Mouse (Mus musculus): Measurements from ENCODE around the gene Nhsl2.

Gene Nhsl2

GRCm38 (mm10) chrX:101983638-101984037 lies 134.5 kb downstream of the Nhsl2 start:
- peak; percentile 12 for DNase-seq

DNA sequence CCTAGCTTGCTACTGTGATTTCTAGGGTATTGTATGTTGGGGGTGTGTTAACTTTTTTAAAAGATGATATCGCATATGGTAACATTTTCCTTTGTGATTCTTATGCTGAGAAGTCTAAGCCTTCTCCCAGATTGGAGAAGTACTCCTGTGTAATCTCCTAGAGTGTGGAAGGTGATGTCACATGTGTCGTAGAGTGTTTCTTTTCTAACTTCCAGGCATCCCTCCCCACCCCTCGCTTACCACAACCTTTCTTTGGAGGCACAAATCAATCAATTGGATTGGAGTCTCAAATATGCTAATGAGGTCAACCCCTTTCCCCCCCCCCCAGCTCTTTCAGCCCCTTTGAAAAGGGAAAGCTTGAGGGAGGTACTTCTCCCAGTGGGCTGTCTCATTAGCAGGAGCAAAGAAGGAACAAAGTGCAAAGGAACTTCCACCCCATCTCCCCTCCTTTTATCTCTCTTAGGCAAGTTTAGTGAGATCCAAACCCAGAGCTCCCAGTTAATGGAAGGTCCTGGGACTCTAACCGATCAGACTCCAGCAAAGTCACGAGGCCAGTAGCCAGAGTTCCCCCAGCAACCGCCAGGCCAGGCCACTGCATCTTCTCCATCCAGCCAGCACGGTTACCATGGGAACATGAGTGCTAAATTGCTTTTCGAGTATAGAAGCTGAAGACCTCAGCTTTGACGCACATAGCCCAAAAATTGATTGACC lies 137.6 kb downstream of the Nhsl2 start:
- no peak for DNase-seq

DNA sequence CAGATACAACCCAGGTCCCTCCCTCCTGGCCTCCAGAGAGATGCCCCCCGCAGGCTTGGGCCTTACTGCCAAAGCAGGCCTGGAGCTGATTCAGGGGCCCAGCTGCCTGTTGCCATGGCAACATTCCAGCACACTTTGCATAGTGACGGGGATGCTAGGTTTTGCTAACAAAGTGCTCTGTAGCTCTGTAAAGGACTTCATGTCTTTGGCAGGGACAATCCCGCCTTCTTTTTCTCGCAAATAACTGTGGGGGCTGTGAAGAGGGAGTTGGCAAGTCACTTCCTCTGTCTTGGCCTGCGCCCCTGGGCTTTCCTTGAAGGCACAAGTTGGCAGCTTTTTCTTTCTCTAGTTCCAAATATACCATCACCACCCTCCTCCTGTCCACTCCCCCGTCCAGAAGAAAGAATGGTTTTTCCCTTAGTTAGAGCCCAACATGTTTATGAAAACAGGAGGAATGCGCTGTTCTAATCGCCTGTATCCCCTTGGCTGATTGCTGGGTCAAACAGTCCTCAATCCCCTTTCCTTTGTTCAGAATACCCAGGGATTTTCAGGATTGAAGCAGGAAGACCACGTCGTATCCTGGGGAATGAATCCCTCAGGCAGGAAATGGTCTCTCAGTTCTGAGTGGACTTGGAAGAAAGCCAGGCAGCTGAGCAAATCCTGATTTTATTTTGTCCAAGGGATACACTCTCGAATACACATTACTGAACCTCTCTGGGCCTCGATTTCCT lies 144.8 kb downstream of the Nhsl2 start:
- DNase-seq, result peak; percentile 54

- no peak for DNase-seq
Measured at GRCm38 (mm10) chrX:101996726-101997125, 147.5 kb downstream of the Nhsl2 start.

DNA sequence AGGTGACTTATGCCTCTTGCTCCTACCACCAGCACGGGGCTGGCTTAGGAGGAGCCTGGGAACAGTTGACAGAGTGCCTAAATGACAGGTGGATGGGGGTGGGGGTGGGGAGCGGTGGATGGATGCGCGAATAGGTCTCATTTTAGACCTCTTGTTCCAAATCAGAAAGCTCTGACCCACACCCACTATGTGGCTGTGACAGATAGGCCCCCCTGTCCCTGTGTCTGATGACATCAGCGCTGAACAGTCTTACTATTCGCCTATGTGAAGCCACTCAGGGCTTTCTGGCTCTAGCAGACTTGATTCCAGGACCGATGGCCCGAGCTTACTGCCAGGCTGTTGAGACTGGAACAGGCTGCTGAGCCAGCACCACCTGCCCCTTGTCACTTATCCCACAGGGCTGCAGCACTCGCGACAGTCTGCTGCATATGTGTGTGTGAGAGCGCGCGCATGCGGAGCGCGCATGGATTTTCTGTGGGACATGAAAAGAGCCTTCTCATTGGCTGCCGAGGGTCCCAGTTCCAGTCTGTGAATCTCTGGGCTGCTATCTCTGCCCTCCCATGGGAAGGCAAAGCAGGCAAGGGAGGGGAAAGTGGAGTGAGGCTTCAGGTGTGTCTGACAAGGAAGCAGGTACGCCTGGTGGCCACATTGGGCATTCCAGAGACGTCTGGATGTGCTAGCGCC lies 154.6 kb downstream of the Nhsl2 start:
- DNase-seq, result peak; percentile 26

DNA sequence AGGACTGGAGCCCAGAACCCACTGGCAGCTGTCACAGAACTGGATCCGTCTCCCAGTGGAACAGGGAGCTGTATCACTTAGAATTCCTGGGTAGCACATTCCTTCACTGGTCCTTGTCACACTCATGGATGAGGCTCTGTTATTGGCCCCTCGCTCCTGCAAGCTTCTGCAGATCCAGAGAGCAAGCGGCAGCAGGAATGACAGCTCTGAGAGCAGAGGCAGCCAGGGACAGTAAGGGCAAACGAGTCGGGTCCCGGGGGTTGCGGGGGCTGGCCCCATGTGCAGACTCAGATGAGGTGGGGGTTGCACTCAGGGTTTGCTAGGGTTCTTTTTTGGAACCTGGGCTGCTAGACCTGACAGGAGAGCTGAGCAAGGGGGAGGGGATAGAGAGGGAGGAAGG lies 155.2 kb downstream of the Nhsl2 start:
- no peak for DNase-seq

DNA sequence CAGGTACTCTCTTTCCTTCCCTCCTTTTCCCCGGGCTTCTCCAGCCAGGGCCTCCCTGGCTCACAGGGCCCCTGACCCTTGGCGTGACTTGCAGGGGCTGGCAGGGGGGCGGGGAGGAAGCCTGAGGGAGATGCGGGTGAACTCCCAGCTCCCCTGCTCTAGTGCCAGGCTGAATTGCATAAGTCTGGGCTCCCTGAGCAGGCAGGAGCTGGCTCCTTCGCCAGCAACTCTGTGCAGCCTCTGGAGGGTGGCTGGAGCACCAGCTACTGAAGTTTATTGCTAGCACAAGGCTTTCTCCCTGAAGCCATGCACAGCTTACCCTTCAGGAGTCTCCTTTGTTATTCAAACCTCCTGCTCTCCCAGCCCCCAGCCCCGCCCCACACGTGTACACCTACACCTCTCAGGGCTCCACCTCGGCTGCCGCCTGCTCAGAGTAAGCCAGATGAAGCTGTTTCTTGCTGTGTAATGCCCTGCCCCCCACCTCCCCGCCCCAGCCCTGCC lies 156.0 kb downstream of the Nhsl2 start:
- DNase-seq, result peak; percentile 58

GRCm38 (mm10) chrX:102007935-102008334 lies 158.8 kb downstream of the Nhsl2 start:
- DNase-seq, result no peak

DNA sequence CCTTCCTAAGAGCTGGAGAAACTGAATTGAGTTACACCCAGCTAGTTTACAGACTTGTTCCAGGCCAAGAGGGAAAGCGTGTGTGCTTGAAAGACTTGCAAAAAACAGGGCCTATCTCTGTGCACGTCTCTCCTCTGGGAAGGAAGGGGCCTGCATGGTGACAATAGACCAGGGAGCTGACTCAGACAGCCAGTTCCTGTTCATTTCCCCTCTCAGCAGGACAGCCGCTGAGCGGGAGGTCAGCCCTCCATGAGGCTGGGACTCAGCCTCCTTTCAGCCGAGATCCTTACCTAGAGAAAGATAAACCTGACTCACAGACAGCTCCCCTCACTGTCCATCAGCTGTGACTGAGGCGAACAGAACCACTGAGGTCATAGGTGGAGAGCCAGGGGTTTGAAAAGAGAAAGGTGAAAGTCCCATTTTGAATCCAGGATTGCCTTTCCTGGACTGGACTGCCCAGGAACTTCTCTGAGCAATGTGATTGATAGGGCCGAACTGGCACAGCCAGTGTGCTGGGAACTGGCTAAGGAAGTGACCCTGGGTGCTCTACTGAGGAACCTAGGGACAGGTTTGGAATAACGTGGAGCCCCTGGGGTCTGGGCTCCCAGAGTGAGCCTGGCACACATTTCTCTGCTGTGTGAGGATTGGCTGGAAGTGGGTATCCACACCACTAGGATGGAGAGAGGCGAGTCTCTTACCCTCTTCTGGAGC lies 168.2 kb downstream of the Nhsl2 start:
- peak; percentile 42 for DNase-seq

GRCm38 (mm10) chrX:102018890-102019289 lies 169.7 kb downstream of the Nhsl2 start:
- DNase-seq, result no peak

GRCm38 (mm10) chrX:102019471-102020240 lies 170.5 kb downstream of the Nhsl2 start:
- DNase-seq, result no peak

- DNase-seq, result no peak
Measured at GRCm38 (mm10) chrX:102024976-102025375, 175.8 kb downstream of the Nhsl2 start.

DNA sequence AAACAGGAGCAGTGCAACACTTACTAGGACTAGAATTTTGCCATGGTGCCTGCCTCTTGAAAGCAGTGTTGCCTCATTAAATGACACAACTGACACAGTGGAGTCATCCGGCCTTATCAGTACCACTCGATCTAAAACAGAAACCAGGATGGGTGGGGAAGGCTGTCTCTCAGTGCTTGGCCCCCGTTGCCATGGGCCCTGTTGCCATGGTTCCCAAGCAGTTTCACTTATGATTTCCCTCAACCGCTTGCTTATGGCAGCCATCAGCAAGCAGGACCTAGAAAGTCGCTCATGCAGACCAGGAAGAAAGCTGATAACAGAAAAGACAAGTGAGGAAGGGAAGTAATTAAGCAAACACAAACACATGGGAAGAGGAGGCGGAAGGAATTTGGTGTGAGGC lies 182.7 kb downstream of the Nhsl2 start:
- peak; percentile 50 for DNase-seq

- no peak for DNase-seq
Measured at GRCm38 (mm10) chrX:102032431-102032830, 183.2 kb downstream of the Nhsl2 start.

DNA sequence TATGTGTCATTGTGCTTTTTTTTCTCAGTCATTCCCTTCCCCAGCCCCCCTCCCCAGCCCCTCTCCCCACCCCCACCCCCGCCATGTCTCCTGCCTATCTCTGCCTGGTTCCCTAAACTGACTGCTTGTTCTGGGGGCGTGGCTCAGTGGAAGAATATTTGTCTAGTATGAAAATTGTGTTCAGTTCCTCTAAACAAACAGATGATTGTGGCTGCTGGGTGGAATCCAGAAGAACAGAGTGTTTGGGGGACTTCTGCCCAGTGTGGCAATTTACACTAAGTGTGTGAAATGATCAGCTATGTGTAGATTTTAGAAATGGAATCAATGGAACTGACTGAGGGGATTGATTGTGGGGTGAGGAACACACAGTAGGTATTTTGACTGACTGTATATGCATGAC lies 184.4 kb downstream of the Nhsl2 start:
- no peak for DNase-seq

DNA sequence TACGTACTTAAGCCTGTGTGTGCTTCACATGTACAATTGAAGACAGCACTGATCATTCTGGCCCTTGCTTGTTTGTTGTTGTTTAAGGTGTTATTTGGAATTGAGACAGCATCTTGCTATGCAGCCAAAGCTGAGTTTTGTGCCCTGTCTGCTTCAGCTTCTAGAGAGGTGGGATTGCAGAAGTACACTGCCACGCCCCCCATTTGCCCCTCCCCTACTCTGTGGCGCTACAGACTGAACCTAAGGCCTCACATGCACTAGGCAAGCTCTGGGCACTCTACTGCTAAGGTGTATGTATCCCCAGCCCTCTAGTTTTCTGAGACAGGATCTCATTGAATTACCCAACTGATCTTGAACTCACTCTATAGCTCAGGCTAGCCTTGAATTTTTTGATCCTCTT lies 186.5 kb downstream of the Nhsl2 start:
- DNase-seq, result no peak

DNA sequence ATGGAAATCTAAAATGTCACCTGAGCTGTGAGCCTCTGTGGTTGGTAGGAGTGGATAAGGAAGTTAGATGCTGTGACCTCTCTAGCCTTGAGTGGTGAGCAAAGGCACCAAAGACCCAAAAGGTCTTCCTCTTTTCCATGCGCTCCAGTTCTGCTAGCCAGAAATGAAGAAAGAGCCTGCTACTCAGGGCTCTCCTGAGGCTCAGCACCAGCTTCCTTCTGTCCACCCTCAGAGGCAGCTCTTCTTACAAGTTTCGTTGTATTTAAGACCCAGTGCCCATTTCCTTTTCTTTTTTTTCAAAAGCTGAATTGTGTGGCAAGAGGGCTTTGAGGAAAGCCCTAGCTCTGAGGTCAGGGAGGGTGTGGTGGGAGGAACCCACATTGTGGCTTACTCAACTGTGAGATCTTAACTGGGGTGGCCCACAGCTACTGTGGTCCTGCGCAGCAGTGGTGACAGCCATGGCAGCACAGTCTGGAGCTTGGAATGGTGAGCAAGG lies 187.7 kb downstream of the Nhsl2 start:
- no peak for DNase-seq

- DNase-seq, result peak; percentile 77
Measured at GRCm38 (mm10) chrX:102037506-102037905, 188.3 kb downstream of the Nhsl2 start.

GRCm38 (mm10) chrX:102041562-102041961 lies 192.4 kb downstream of the Nhsl2 start:
- DNase-seq, result no peak

DNA sequence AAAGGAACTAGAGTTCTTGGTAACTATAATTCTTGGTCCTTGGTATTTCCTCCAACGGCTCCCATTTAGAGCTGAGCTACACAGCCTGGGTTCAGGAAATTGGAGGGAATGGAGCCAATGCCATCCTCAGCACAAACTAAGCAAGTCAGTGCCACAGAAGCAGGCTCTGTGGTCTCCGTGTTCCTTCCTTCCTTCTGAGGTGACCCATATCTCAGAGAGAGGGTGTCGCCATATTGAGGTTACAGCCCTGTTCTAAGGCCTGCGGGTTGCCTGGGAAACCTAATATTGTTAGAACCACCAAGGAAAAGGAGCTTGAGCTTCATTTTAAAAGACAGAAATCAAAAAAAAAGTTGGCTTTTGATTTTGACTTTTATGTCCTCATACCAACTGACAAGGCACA lies 193.2 kb downstream of the Nhsl2 start:
- no peak for DNase-seq

- DNase-seq, result no peak
Measured at GRCm38 (mm10) chrX:102050552-102050951, 201.4 kb downstream of the Nhsl2 start.

DNA sequence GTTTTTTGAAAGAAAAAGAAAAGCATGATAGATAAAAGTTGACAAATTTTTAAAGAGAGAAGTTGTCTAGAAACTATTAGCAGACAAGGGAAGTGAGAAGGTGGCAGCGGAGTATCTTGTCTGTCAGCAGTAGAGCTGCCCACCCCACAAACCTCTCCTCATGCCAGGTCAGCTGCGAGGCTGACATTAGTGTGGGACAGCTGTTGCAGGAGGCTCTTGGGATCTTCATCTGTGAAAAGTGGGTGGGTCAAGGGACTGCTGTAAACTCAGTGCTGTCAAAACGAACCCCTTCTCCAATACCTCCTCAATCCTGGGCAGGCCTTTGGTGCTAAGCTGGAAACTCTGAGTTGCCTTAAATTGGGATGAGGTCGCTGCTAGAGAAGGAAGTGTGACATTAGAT lies 202.0 kb downstream of the Nhsl2 start:
- no peak for DNase-seq

All from kidney, postnatal 10 days (tissue).